ENCODE assay signal across 21 mouse cellular contexts in genomic region chr19:16814848-16815247, GRCm38 (mm10). TPM values are rescaled to one million over a fixed set of nuclear protein-coding genes. Genes with fewer than 3 reads are reported as not detected.
"Had no signal": no experiment of that assay in that cellular context is flagged by ENCODE, and none has a peak within 500 bp of the region (broad histone marks: within the 10 kb centered on the region; RNA-seq: fewer than 3 reads in every experiment).

No protein-coding gene starts in this region.

- H3K9ac ChIP-seq: limb, embryonic 15.5 days; liver, embryonic 12.5 days; lung, embryonic 15.5 days; midbrain, embryonic 15.5 days; neural tube, embryonic 12.5 days had no signal

- H3K4me3 ChIP-seq: limb, embryonic 15.5 days; liver, embryonic 12.5 days; lung, embryonic 15.5 days; midbrain, embryonic 15.5 days; neural tube, embryonic 12.5 days had no signal

- H3K27me3 ChIP-seq: limb, embryonic 15.5 days; liver, embryonic 12.5 days; lung, embryonic 15.5 days; midbrain, embryonic 15.5 days; neural tube, embryonic 12.5 days had no signal

- H3K4me2 ChIP-seq: limb, embryonic 15.5 days; liver, embryonic 12.5 days; lung, embryonic 15.5 days; midbrain, embryonic 15.5 days; neural tube, embryonic 12.5 days had no signal

- DNase-seq: kidney, adult 9 months; kidney, postnatal 36 days; layer of hippocampus, adult 9-11 months; layer of hippocampus, postnatal 36 days; right cerebral cortex, postnatal 14 days; thymus, postnatal 4 days had no signal

- H3K4me1 ChIP-seq: limb, embryonic 15.5 days; midbrain, embryonic 15.5 days; neural tube, embryonic 12.5 days had no signal

- H3K9me3 ChIP-seq: limb, embryonic 15.5 days; liver, embryonic 12.5 days; lung, embryonic 15.5 days; midbrain, embryonic 15.5 days; neural tube, embryonic 12.5 days had no signal

- H3K36me3 ChIP-seq: limb, embryonic 15.5 days; liver, embryonic 12.5 days; lung, embryonic 15.5 days; midbrain, embryonic 15.5 days; neural tube, embryonic 12.5 days had no signal

- H3K27ac ChIP-seq: kidney, postnatal 0 days; limb, embryonic 15.5 days; liver, embryonic 12.5 days; lung, embryonic 15.5 days; midbrain, embryonic 15.5 days; neural tube, embryonic 12.5 days; stomach, postnatal 0 days had no signal

- ATAC-seq: liver, embryonic 12.5 days; midbrain, embryonic 15.5 days had no signal

RNA-seq across cellular contexts. Expression of gene Foxb2, which starts 58.8 kb away (rescaled TPM):
- total RNA-seq: layer of hippocampus, adult 18-20 months; layer of hippocampus, postnatal 36 days; left cerebral cortex, adult 8-10 months; left cerebral cortex, postnatal 25 days; monocyte, adult 5-6 weeks; neutrophil, adult 5-6 weeks had no signal
- polyA plus RNA-seq: kidney, postnatal 0 days; limb, embryonic 11.5 days; limb, embryonic 15.5 days; liver, embryonic 12.5 days; liver, embryonic 16.5 days; lung, embryonic 15.5 days; small intestine, adult 2 months; stomach, postnatal 0 days had no signal
